Mouse (Mus musculus): ENCODE results near the gene Emb. TPM values are rescaled to one million over a fixed set of nuclear protein-coding genes. Genes with fewer than 3 reads are reported as not detected.

Gene Emb
- polyA plus RNA-seq, 2 experiments, result 10.6 to 20.9 TPM

DNA sequence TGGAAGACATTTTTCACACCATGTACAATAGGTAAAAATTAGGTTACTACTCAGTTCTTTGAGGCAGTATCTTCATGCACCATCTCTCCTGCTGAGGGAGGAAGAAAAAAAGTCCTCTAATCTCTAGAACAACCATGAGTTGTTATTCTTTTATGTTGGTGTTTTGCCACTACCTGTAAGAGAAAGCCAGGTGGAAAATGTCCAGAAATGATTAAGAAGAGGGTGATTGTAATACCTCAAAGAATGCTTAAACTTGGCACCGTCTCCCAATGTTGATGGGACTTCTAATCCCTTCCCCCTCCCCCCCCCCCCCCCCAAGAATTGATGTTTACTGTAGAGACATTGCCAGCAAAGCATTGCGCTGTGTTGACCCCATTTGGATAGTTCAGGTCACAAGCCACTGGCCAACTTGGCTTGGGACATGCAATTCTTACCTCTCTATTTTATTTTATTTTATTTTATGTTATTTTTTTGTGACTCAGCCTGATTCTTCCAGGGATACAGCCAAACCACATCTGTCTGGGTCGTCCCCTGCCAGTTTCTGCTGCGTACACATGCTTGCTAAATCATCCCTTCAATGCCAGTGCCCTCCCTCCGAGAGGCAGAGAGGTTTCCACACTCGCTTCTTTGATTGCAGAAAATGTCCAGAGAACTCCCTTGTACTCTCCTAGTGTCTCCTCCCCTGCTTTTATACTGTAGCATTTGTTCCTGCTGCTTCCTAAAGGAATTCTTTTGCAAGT lies 22.2 kb downstream of the Emb start:
- Histone ChIP-seq H3K27me3 (ENCODE audit: control insufficient read depth, insufficient read depth, low read length) (no peaks in the 10 kb centered on the region), H3K27ac (no peak overlapping the region), H3K9ac (replicated peaks) (no peak overlapping the region), H3K4me2 (ENCODE audit: low read depth) (no peak overlapping the region), H3K4me1 (replicated peaks; ENCODE audit: control insufficient read depth in 2 of 2, insufficient read depth in 2 of 2, low read length in 1 of 2) (no peaks in the 10 kb centered on the region), H3K9me3 (ENCODE audit: control insufficient read depth, low read length) (no peaks in the 10 kb centered on the region), H3K36me3 (replicated peaks; ENCODE audit: control insufficient read depth, insufficient read depth, low read depth) (no peaks in the 10 kb centered on the region), H3K4me3 (ENCODE audit: insufficient read depth in 1 of 2, low read depth in 2 of 2, low read length in 2 of 2) (no peak overlapping the region)
- no peak for ATAC-seq (ENCODE audit: insufficient read depth)
- DNase-seq (ENCODE audit: low read depth in 3 of 3, low spot score in 3 of 3), result no peak
- TF ChIP-seq EP300 (IDR thresholded peaks at IDR 0.05; ENCODE audit: low read depth), result no peak
- no peak for TF ChIP-seq CTCF (IDR thresholded peaks at IDR 0.05; ENCODE audit: low read depth)
- 56% methylated on average over 6 of the region's 6 CpGs for WGBS (ENCODE audit: insufficient replicate concordance)

DNA sequence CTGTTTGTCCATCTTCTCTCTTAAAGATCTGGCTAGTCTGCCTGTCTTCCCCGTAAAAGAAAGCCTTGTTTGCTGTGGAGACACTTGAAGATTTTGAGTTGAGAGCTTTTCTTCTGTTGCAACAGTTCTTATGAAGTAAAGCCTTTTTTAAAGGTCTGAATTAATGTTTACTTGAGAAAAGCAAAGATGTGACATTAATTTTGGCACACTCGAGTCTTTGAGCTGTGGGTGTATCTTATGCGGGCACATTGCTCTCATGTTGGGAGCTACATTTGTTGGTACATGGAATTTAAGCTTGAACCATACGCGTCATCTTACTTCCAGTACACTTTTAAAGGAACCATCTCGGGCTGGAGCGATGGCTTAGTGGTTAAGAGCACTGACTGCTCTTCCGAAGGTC lies 25.5 kb downstream of the Emb start:
- ATAC-seq (ENCODE audit: insufficient read depth) (no peak), DNase-seq (ENCODE audit: low read depth in 3 of 3, low spot score in 3 of 3) (no peak)
- Histone ChIP-seq H3K9ac (replicated peaks) (no peak overlapping the region), H3K9me3 (ENCODE audit: control insufficient read depth, low read length) (no peaks in the 10 kb centered on the region), H3K4me1 (replicated peaks; ENCODE audit: control insufficient read depth in 2 of 2, insufficient read depth in 2 of 2, low read length in 1 of 2) (no peaks in the 10 kb centered on the region), H3K4me2 (ENCODE audit: low read depth) (no peak overlapping the region), H3K27ac (no peak overlapping the region), H3K4me3 (ENCODE audit: insufficient read depth in 1 of 2, low read depth in 2 of 2, low read length in 2 of 2) (no peak overlapping the region), H3K36me3 (replicated peaks; ENCODE audit: control insufficient read depth, insufficient read depth, low read depth) (no peaks in the 10 kb centered on the region), H3K27me3 (ENCODE audit: control insufficient read depth, insufficient read depth, low read length) (no peaks in the 10 kb centered on the region)
- no peak for TF ChIP-seq CTCF (IDR thresholded peaks at IDR 0.05; ENCODE audit: low read depth)
- TF ChIP-seq EP300 (IDR thresholded peaks at IDR 0.05; ENCODE audit: low read depth), result no peak
- 72% methylated on average over 8 of the region's 8 CpGs for WGBS (ENCODE audit: insufficient replicate concordance)

- ATAC-seq (ENCODE audit: insufficient read depth) (no peak), DNase-seq (ENCODE audit: low read depth in 3 of 3, low spot score in 3 of 3) (no peak)
- no peak for TF ChIP-seq EP300 (IDR thresholded peaks at IDR 0.05; ENCODE audit: low read depth)
- no peak for TF ChIP-seq CTCF (IDR thresholded peaks at IDR 0.05; ENCODE audit: low read depth)
- no peak overlapping the region for H3K4me3 ChIP-seq (ENCODE audit: insufficient read depth in 1 of 2, low read depth in 2 of 2, low read length in 2 of 2)
- H3K4me1 ChIP-seq (replicated peaks; ENCODE audit: control insufficient read depth in 2 of 2, insufficient read depth in 2 of 2, low read length in 1 of 2), result no peaks in the 10 kb centered on the region
- no peaks in the 10 kb centered on the region for H3K9me3 ChIP-seq (ENCODE audit: control insufficient read depth, low read length)
- no peak overlapping the region for H3K9ac ChIP-seq (replicated peaks)
- no peaks in the 10 kb centered on the region for H3K36me3 ChIP-seq (replicated peaks; ENCODE audit: control insufficient read depth, insufficient read depth, low read depth)
- H3K4me2 ChIP-seq (ENCODE audit: low read depth), result no peak overlapping the region
- 64% methylated on average over 7 of the region's 7 CpGs for WGBS (ENCODE audit: insufficient replicate concordance)
- H3K27ac ChIP-seq, result no peak overlapping the region
- H3K27me3 ChIP-seq (ENCODE audit: control insufficient read depth, insufficient read depth, low read length), result no peaks in the 10 kb centered on the region
These were observed 26.1 kb downstream of the Emb start for GRCm38 (mm10) chr13:117234486-117234885.

- H3K4me2 ChIP-seq (ENCODE audit: low read depth), result no peak overlapping the region
- no peaks in the 10 kb centered on the region for H3K36me3 ChIP-seq (replicated peaks; ENCODE audit: control insufficient read depth, insufficient read depth, low read depth)
- H3K4me1 ChIP-seq (replicated peaks; ENCODE audit: control insufficient read depth in 2 of 2, insufficient read depth in 2 of 2, low read length in 1 of 2), result no peaks in the 10 kb centered on the region
- DNase-seq (ENCODE audit: low read depth in 3 of 3, low spot score in 3 of 3) (no peak), ATAC-seq (ENCODE audit: insufficient read depth) (peak; percentile 59; the same call in 1 of the 2 replicates)
- no peaks in the 10 kb centered on the region for H3K27me3 ChIP-seq (ENCODE audit: control insufficient read depth, insufficient read depth, low read length)
- no peaks in the 10 kb centered on the region for H3K9me3 ChIP-seq (ENCODE audit: control insufficient read depth, low read length)
- H3K4me3 ChIP-seq (ENCODE audit: insufficient read depth in 1 of 2, low read depth in 2 of 2, low read length in 2 of 2), result no peak overlapping the region
- WGBS (ENCODE audit: insufficient replicate concordance), result 56% methylated on average over 11 of the region's 11 CpGs
- H3K27ac ChIP-seq, result no peak overlapping the region
- H3K9ac ChIP-seq (replicated peaks), result no peak overlapping the region
- no peak for TF ChIP-seq EP300 (IDR thresholded peaks at IDR 0.05; ENCODE audit: low read depth)
- TF ChIP-seq CTCF (IDR thresholded peaks at IDR 0.05; ENCODE audit: low read depth), result no peak
These were observed 27.3 kb downstream of the Emb start for GRCm38 (mm10) chr13:117235530-117236212.

DNA sequence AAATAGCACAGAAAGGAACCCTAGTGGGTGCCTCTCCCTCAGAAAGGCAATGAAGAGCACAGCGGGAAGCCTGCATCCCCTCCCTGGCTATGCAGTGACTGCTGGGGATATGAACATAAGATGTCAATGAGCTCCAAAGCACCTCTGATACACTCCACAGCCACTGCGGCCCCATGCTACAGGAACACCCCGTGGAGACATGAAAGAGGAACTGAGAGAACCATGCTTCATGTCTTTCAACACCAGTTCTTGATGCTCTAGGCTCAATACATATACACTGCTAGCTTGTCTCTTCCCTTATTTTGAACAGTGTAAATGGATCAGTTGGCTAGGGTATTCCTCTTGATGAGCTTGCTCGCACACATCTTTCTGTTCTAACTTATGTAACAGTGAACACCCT lies 28.8 kb downstream of the Emb start:
- 47% methylated on average over 4 of the region's 4 CpGs for WGBS (ENCODE audit: insufficient replicate concordance)
- Histone ChIP-seq H3K4me2 (ENCODE audit: low read depth) (no peak overlapping the region), H3K36me3 (replicated peaks; ENCODE audit: control insufficient read depth, insufficient read depth, low read depth) (no peaks in the 10 kb centered on the region), H3K27ac (no peak overlapping the region), H3K4me1 (replicated peaks; ENCODE audit: control insufficient read depth in 2 of 2, insufficient read depth in 2 of 2, low read length in 1 of 2) (no peaks in the 10 kb centered on the region), H3K9ac (replicated peaks) (no peak overlapping the region), H3K27me3 (ENCODE audit: control insufficient read depth, insufficient read depth, low read length) (no peaks in the 10 kb centered on the region), H3K9me3 (ENCODE audit: control insufficient read depth, low read length) (no peaks in the 10 kb centered on the region), H3K4me3 (ENCODE audit: insufficient read depth in 1 of 2, low read depth in 2 of 2, low read length in 2 of 2) (no peak overlapping the region)
- DNase-seq (ENCODE audit: low read depth in 3 of 3, low spot score in 3 of 3), result no peak
- TF ChIP-seq CTCF (IDR thresholded peaks at IDR 0.05; ENCODE audit: low read depth) (no peak), EP300 (IDR thresholded peaks at IDR 0.05; ENCODE audit: low read depth) (no peak)
- 0 out of 2 replicates have a peak, but pooled peaks have one; percentile 28 for ATAC-seq (ENCODE audit: insufficient read depth)
